Mouse (Mus musculus) hindbrain, embryonic 15.5 days (tissue): ENCODE data around the gene Kcnh2. TPM values are rescaled to one million over a fixed set of nuclear protein-coding genes. Genes with fewer than 3 reads are reported as not detected.

Source experiments
- ATAC-seq: fragments of 200-750 bp; cut with Nextera tagmentation; 2 replicates; pipeline ENCODE4 v1.8.0; 2017; ENCODE audit warnings: low read depth, moderate number of reproducible peaks, moderate TSS enrichment; ENCODE audit not compliant: low FRiP score
- H3K27ac ChIP-seq: fragments of 300-500 bp; sonication (generic); replicated peaks from 2 replicates; pipeline ENCODE4 v1.5.1; 2015; ENCODE audit warnings: mild to moderate bottlenecking, inconsistent platforms
- H3K27me3 ChIP-seq: fragments of 300-500 bp; sonication (generic); 2 replicates; pipeline ENCODE4 v1.6.1; 2015; ENCODE audit warnings: control low read depth, inconsistent platforms
- H3K36me3 ChIP-seq: fragments of 300-500 bp; sonication (generic); 2 replicates; pipeline ENCODE4 v1.6.1; 2015; ENCODE audit warnings: control low read depth, inconsistent platforms
- H3K4me1 ChIP-seq: fragments of 300-500 bp; sonication (generic); replicated peaks from 2 replicates; pipeline ENCODE4 v1.6.1; 2015; ENCODE audit warnings: control low read depth, inconsistent platforms
- H3K4me2 ChIP-seq: fragments of 300-500 bp; sonication (generic); 2 replicates; pipeline ENCODE4 v1.6.1; 2015; ENCODE audit warnings: moderate library complexity, mild to moderate bottlenecking, inconsistent platforms
- H3K4me3 ChIP-seq: fragments of 300-500 bp; sonication (generic); 2 replicates; pipeline ENCODE4 v1.5.1; 2015; ENCODE audit warnings: mild to moderate bottlenecking, inconsistent platforms
- H3K9ac ChIP-seq: fragments of 300-500 bp; sonication (generic); 2 replicates; pipeline ENCODE4 v1.6.1; 2015; ENCODE audit warnings: inconsistent platforms
- H3K9me3 ChIP-seq: fragments of 300-500 bp; sonication (generic); 2 replicates; pipeline ENCODE4 v1.6.1; 2016; ENCODE audit warnings: control low read depth, inconsistent platforms
- WGBS: fragments of 180-500 bp; shearing (Covaris S2); methylation state at CpG from one replicate; pipeline ENCODE4 v1.1.7; 2015; 5-methylcytosine and 5-hydroxymethylcytosine counted together
- polyA plus RNA-seq: library from polyadenylated mRNA; unstranded; fragments of >200 nt; fragmentation: Nextera tagmentation; extraction: Ambion mirVana; gene quantifications from 2 replicates; pipeline ENCODE4 v1.2.1, GENCODE M21; 2015

Kcnh2 gene
- polyA plus RNA-seq, 1 experiment from 2014 or later, result 17.9 TPM

- 77% methylated on average over 3 of the region's 3 CpGs for WGBS
- Histone ChIP-seq H3K27me3 (no peaks in the 10 kb centered on the region), H3K4me3 (no peak overlapping the region), H3K27ac (no peak overlapping the region), H3K4me2 (no peak overlapping the region), H3K9me3 (peaks cover 7% of the 10 kb centered on the region; the same call in 1 of the 2 replicates), H3K9ac (no peak overlapping the region), H3K36me3 (no peaks in the 10 kb centered on the region), H3K4me1 (no peaks in the 10 kb centered on the region)
- ATAC-seq, result no peak
These were observed 59.5 kb downstream of the Kcnh2 start for GRCm38 (mm10) chr5:24291954-24292353.

- 0 out of 2 replicates have a peak, but pooled peaks cover 4% of the 10 kb centered on the region for H3K4me1 ChIP-seq
- no peak for ATAC-seq
- no peak overlapping the region for H3K9ac ChIP-seq
- WGBS, result 80% methylated on average over 7 of the region's 7 CpGs
- H3K36me3 ChIP-seq, result no peaks in the 10 kb centered on the region
- no peak overlapping the region for H3K4me2 ChIP-seq
- H3K27me3 ChIP-seq, result no peaks in the 10 kb centered on the region
- no peak overlapping the region for H3K27ac ChIP-seq
- no peaks in the 10 kb centered on the region for H3K9me3 ChIP-seq
- H3K4me3 ChIP-seq, result no peak overlapping the region
These were observed 65.0 kb downstream of the Kcnh2 start for GRCm38 (mm10) chr5:24286221-24286970.

GRCm38 (mm10) chr5:24284145-24284544 lies 67.3 kb downstream of the Kcnh2 start:
- 0 out of 2 replicates have a peak, but pooled peaks cover 8% of the 10 kb centered on the region for H3K4me1 ChIP-seq
- H3K27me3 ChIP-seq, result no peaks in the 10 kb centered on the region
- H3K27ac ChIP-seq, result no peak overlapping the region
- no peak overlapping the region for H3K4me2 ChIP-seq
- WGBS, result 62% methylated on average over 6 of the region's 6 CpGs
- H3K36me3 ChIP-seq, result no peaks in the 10 kb centered on the region
- H3K9ac ChIP-seq, result no peak overlapping the region
- H3K9me3 ChIP-seq, result no peaks in the 10 kb centered on the region
- H3K4me3 ChIP-seq, result no peak overlapping the region
- no peak for ATAC-seq

GRCm38 (mm10) chr5:24283181-24283580 lies 68.2 kb downstream of the Kcnh2 start:
- no peaks in the 10 kb centered on the region for H3K9me3 ChIP-seq
- H3K27ac ChIP-seq, result no peak overlapping the region
- H3K4me3 ChIP-seq, result no peak overlapping the region
- ATAC-seq, result no peak
- 0 out of 2 replicates have a peak, but pooled peaks cover 8% of the 10 kb centered on the region for H3K4me1 ChIP-seq
- H3K9ac ChIP-seq, result no peak overlapping the region
- H3K36me3 ChIP-seq, result no peaks in the 10 kb centered on the region
- no peaks in the 10 kb centered on the region for H3K27me3 ChIP-seq
- no peak overlapping the region for H3K4me2 ChIP-seq
- 79% methylated on average over 5 of the region's 5 CpGs for WGBS

- no peak overlapping the region for H3K27ac ChIP-seq
- whole genome bisulfite sequencing, result 32% methylated on average over 2 of the region's 2 CpGs
- H3K4me1 ChIP-seq, result 0 out of 2 replicates have a peak, but pooled peaks cover 8% of the 10 kb centered on the region
- no peaks in the 10 kb centered on the region for H3K9me3 ChIP-seq
- H3K9ac ChIP-seq, result no peak overlapping the region
- no peaks in the 10 kb centered on the region for H3K27me3 ChIP-seq
- ATAC-seq, result no peak
- no peak overlapping the region for H3K4me3 ChIP-seq
- H3K4me2 ChIP-seq, result no peak overlapping the region
- H3K36me3 ChIP-seq, result no peaks in the 10 kb centered on the region
These were observed 70.9 kb downstream of the Kcnh2 start for GRCm38 (mm10) chr5:24280523-24280922.

- WGBS, result 86% methylated on average over 4 of the region's 4 CpGs
- Histone ChIP-seq H3K27me3 (no peaks in the 10 kb centered on the region), H3K4me1 (0 out of 2 replicates have a peak, but pooled peaks cover 8% of the 10 kb centered on the region), H3K27ac (no peak overlapping the region), H3K4me2 (no peak overlapping the region), H3K9me3 (no peaks in the 10 kb centered on the region), H3K4me3 (no peak overlapping the region), H3K36me3 (no peaks in the 10 kb centered on the region), H3K9ac (no peak overlapping the region)
- ATAC-seq, result no peak
These were observed 71.9 kb downstream of the Kcnh2 start for GRCm38 (mm10) chr5:24279527-24279926.

- H3K27ac ChIP-seq, result no peak overlapping the region
- WGBS, result 87% methylated on average over 10 of the region's 10 CpGs
- no peaks in the 10 kb centered on the region for H3K9me3 ChIP-seq
- 0 out of 2 replicates have a peak, but pooled peaks cover 4% of the 10 kb centered on the region for H3K4me1 ChIP-seq
- H3K9ac ChIP-seq, result no peak overlapping the region
- H3K27me3 ChIP-seq, result no peaks in the 10 kb centered on the region
- H3K4me2 ChIP-seq, result no peak overlapping the region
- ATAC-seq, result no peak
- no peaks in the 10 kb centered on the region for H3K36me3 ChIP-seq
- H3K4me3 ChIP-seq, result no peak overlapping the region
These were observed 73.2 kb downstream of the Kcnh2 start for GRCm38 (mm10) chr5:24278206-24278605.

GRCm38 (mm10) chr5:24273683-24274621 lies 77.5 kb downstream of the Kcnh2 start:
- ATAC-seq, result no peak
- no peak overlapping the region for H3K27ac ChIP-seq
- 66% methylated on average over 9 of the region's 9 CpGs for WGBS

GRCm38 (mm10) chr5:24270941-24271340 lies 80.5 kb downstream of the Kcnh2 start:
- H3K4me3 ChIP-seq, result no peak overlapping the region
- no peaks in the 10 kb centered on the region for H3K36me3 ChIP-seq
- no peak overlapping the region for H3K9ac ChIP-seq
- no peaks in the 10 kb centered on the region for H3K9me3 ChIP-seq
- H3K4me2 ChIP-seq, result no peak overlapping the region
- no peaks in the 10 kb centered on the region for H3K27me3 ChIP-seq
- no peak for ATAC-seq
- 67% methylated on average over 4 of the region's 4 CpGs for WGBS
- H3K27ac ChIP-seq, result no peak overlapping the region
- H3K4me1 ChIP-seq, result 0 out of 2 replicates have a peak, but pooled peaks cover 3% of the 10 kb centered on the region

More at GRCm38 (mm10) chr5:24273683-24274621, 77.5 kb downstream of the Kcnh2 start:
- Histone ChIP-seq H3K4me3 (no peak overlapping the region), H3K36me3 (no peaks in the 10 kb centered on the region), H3K4me2 (no peak overlapping the region), H3K9me3 (no peaks in the 10 kb centered on the region), H3K27me3 (no peaks in the 10 kb centered on the region), H3K9ac (no peak overlapping the region), H3K4me1 (no peaks in the 10 kb centered on the region)

Other genes with a start within 250 kb of the Kcnh2 start
- 12.8 and 13.8 TPM in 2 replicates for gene Nupl2, start 186.6 kb downstream of the Kcnh2 start, polyA plus RNA-seq
- 9.6 and 10.7 TPM in 2 replicates for gene Nos3, start 13.2 kb upstream of the Kcnh2 start, polyA plus RNA-seq
- gene Atg9b, start 40.5 kb upstream of the Kcnh2 start, polyA plus RNA-seq, result 2.9 and 3.6 TPM in 2 replicates
- 49.7 and 56.5 TPM in 2 replicates for gene Abcb8, start 42.1 kb upstream of the Kcnh2 start, polyA plus RNA-seq
- 0.88 and 1.4 TPM in 2 replicates for gene Asic3, start 61.8 kb upstream of the Kcnh2 start, polyA plus RNA-seq
- gene Cdk5, start 71.9 kb upstream of the Kcnh2 start, polyA plus RNA-seq, result 115 and 123 TPM in 2 replicates
- 25.1 and 26.8 TPM in 2 replicates for gene Slc4a2, start 72.2 kb upstream of the Kcnh2 start, polyA plus RNA-seq
- 96.8 and 113 TPM in 2 replicates for gene Fastk, start 93.7 kb upstream of the Kcnh2 start, polyA plus RNA-seq
- 55.1 and 64.2 TPM in 2 replicates for gene Tmub1, start 96.2 kb upstream of the Kcnh2 start, polyA plus RNA-seq
- 112 and 124 TPM in 2 replicates for gene Agap3, start 100.6 kb upstream of the Kcnh2 start, polyA plus RNA-seq
- 6.8 and 8.8 TPM in 2 replicates for gene Gbx1, start 175.6 kb upstream of the Kcnh2 start, polyA plus RNA-seq
- 0.14 and 0.26 TPM in 2 replicates for gene Asb10, start 189.4 kb upstream of the Kcnh2 start, polyA plus RNA-seq
- 0.10 and 0.18 TPM in 2 replicates for gene 4931409K22Rik, start 205.2 kb upstream of the Kcnh2 start, polyA plus RNA-seq
- gene Abcf2, start 225.9 kb upstream of the Kcnh2 start, polyA plus RNA-seq, result 78.7 and 82.1 TPM in 2 replicates
- 18.7 and 19.0 TPM in 2 replicates for gene Chpf2, start 235.1 kb upstream of the Kcnh2 start, polyA plus RNA-seq